Comparison of ENCODE assay signal across 9 mouse cellular contexts in genomic region chr6:84593693-84594092, GRCm38 (mm10). TPM values are rescaled to one million over a fixed set of nuclear protein-coding genes. Genes with fewer than 3 reads are reported as not detected.
DNase-seq lines count a peak whose midpoint lies in the region; ATAC-seq and TF ChIP-seq lines count a peak whose summit lies in the region.
"Had no signal": no experiment of that assay in that cellular context is flagged by ENCODE, and none has a peak within 500 bp of the region (broad histone marks: within the 10 kb centered on the region; RNA-seq: fewer than 3 reads in every experiment).

Gene Cyp26b1, minus strand, starts transcription at chr6:84593908.

- no peak for ATAC-seq in liver, postnatal 0 days
- ATAC-seq in liver, embryonic 12.5 days, result no peak
- ATAC-seq in hindbrain, embryonic 12.5 days (ENCODE audit: low FRiP score), result peak; percentile 53
- no peak for ATAC-seq in midbrain, embryonic 15.5 days (replicated peaks)

- no peak within 1 kb of the TSS for H3K4me3 ChIP-seq in liver, postnatal 0 days (ENCODE audit: low read depth, low read length)
- H3K4me3 ChIP-seq in liver, embryonic 12.5 days, result no peak within 1 kb of the TSS
- peak within 1 kb of the TSS; percentile 33 for H3K4me3 ChIP-seq in hindbrain, embryonic 12.5 days
- H3K4me3 ChIP-seq in midbrain, embryonic 15.5 days, result peak within 1 kb of the TSS; percentile 4; the same call in 1 of the 2 replicates
- H3K4me3 ChIP-seq: megakaryocyte, embryonic 14.5 days had no signal

- H3K9ac ChIP-seq in liver, postnatal 0 days (replicated peaks), result no peak within 1 kb of the TSS
- no peak within 1 kb of the TSS for H3K9ac ChIP-seq in liver, embryonic 12.5 days
- H3K9ac ChIP-seq in hindbrain, embryonic 12.5 days, result peak within 1 kb of the TSS; percentile 60
- no peak within 1 kb of the TSS for H3K9ac ChIP-seq in midbrain, embryonic 15.5 days

- H3K4me1 ChIP-seq in liver, postnatal 0 days (ENCODE audit: insufficient read depth), result 0 out of 2 replicates have a peak, but pooled peaks cover 3% of the 10 kb centered on the region
- H3K4me1 ChIP-seq in liver, embryonic 12.5 days, result peaks cover 17% of the 10 kb centered on the region
- H3K4me1 ChIP-seq in hindbrain, embryonic 12.5 days, result peaks cover 30% of the 10 kb centered on the region
- peaks cover 26% of the 10 kb centered on the region for H3K4me1 ChIP-seq in midbrain, embryonic 15.5 days

- TF ChIP-seq CTCF in liver, postnatal 0 days (IDR thresholded peaks at IDR 0.05; ENCODE audit: low read depth), result no peak

- no peak within 1 kb of the TSS for H3K4me2 ChIP-seq in liver, postnatal 0 days (ENCODE audit: low read depth, low read length)
- no peak within 1 kb of the TSS for H3K4me2 ChIP-seq in liver, embryonic 12.5 days
- H3K4me2 ChIP-seq in hindbrain, embryonic 12.5 days (replicated peaks), result peak within 1 kb of the TSS; percentile 44
- H3K4me2 ChIP-seq in midbrain, embryonic 15.5 days, result 0 out of 2 replicates have a peak within 1 kb of the TSS, but pooled peaks have one; percentile 7

- TF ChIP-seq EP300 in liver, postnatal 0 days (IDR thresholded peaks at IDR 0.05; ENCODE audit: low read depth), result no peak

- intact Hi-C loops in heart, postnatal 36 days (cut with DNase I), result loop anchor here (5.0 kb wide), 3 partner anchors 166 to 319 kb away; no protein-coding TSS in a partner anchor

- WGBS in liver, postnatal 0 days (ENCODE audit: insufficient replicate concordance), result 88% methylated on average over 10 of the region's 10 CpGs
- WGBS in liver, embryonic 12.5 days (ENCODE audit: insufficient replicate concordance), result 69% methylated on average over 10 of the region's 10 CpGs
- WGBS in hindbrain, embryonic 12.5 days, result 76% methylated on average over 10 of the region's 10 CpGs
- WGBS in midbrain, embryonic 15.5 days, result 72% methylated on average over 10 of the region's 10 CpGs

- H3K27me3 ChIP-seq in liver, postnatal 0 days (ENCODE audit: insufficient read depth, low read length), result peaks cover 20% of the 10 kb centered on the region
- H3K27me3 ChIP-seq in liver, embryonic 12.5 days (replicated peaks), result peaks cover 58% of the 10 kb centered on the region
- peaks cover 30% of the 10 kb centered on the region for H3K27me3 ChIP-seq in hindbrain, embryonic 12.5 days
- peaks cover 15% of the 10 kb centered on the region for H3K27me3 ChIP-seq in midbrain, embryonic 15.5 days (replicated peaks)

- no peak within 1 kb of the TSS for H3K27ac ChIP-seq in liver, postnatal 0 days (ENCODE audit: low read depth)
- H3K27ac ChIP-seq in liver, embryonic 12.5 days, result no peak within 1 kb of the TSS
- peak within 1 kb of the TSS; percentile 70 for H3K27ac ChIP-seq in hindbrain, embryonic 12.5 days
- H3K27ac ChIP-seq in midbrain, embryonic 15.5 days, result no peak within 1 kb of the TSS

- no peaks in the 10 kb centered on the region for H3K36me3 ChIP-seq in liver, postnatal 0 days (replicated peaks; ENCODE audit: insufficient read depth, low read length)
- H3K36me3 ChIP-seq in liver, embryonic 12.5 days, result no peaks in the 10 kb centered on the region
- no peaks in the 10 kb centered on the region for H3K36me3 ChIP-seq in hindbrain, embryonic 12.5 days
- no peaks in the 10 kb centered on the region for H3K36me3 ChIP-seq in midbrain, embryonic 15.5 days (replicated peaks)

- no peaks in the 10 kb centered on the region for H3K9me3 ChIP-seq in liver, postnatal 0 days (ENCODE audit: low read length)
- no peaks in the 10 kb centered on the region for H3K9me3 ChIP-seq in liver, embryonic 12.5 days (replicated peaks)
- no peaks in the 10 kb centered on the region for H3K9me3 ChIP-seq in hindbrain, embryonic 12.5 days (replicated peaks)
- no peaks in the 10 kb centered on the region for H3K9me3 ChIP-seq in midbrain, embryonic 15.5 days
- H3K9me3 ChIP-seq: megakaryocyte, embryonic 14.5 days had no signal

- peak; percentile 79 for DNase-seq in heart, adult 11 months
- no peak for DNase-seq in heart, postnatal 36 days
- peak; percentile 10 for DNase-seq in liver, postnatal 0 days
- no peak for DNase-seq in gastrocnemius, adult 8-10 months (ENCODE audit: low spot score in 2 of 2)
- no peak for DNase-seq in yolk sac, embryonic 10.5 days (ENCODE audit: low spot score)

RNA-seq across cellular contexts. Expression of gene Cyp26b1, which starts in this region (rescaled TPM):
- 10 to 100 TPM in 1 of 2 experiments, 1 to 10 TPM in 1; 6.0 to 16.9 TPM for total RNA-seq in heart, postnatal 36 days (2021)
- polyA plus RNA-seq in liver, postnatal 0 days (2015; fragmentation: Nextera tagmentation; extraction: Ambion mirVana), result 0.13 and 0.14 TPM in 2 replicates
- 0.23 and 0.25 TPM in 2 replicates for polyA plus RNA-seq in liver, embryonic 12.5 days (2016; fragmentation: Nextera tagmentation; extraction: Ambion mirVana)
- polyA plus RNA-seq in hindbrain, embryonic 12.5 days (2016; fragmentation: Nextera tagmentation; extraction: Ambion mirVana), result 55.3 and 60.5 TPM in 2 replicates
- polyA plus RNA-seq in midbrain, embryonic 15.5 days (2015; fragmentation: Nextera tagmentation; extraction: Ambion mirVana), result 14.0 and 21.0 TPM in 2 replicates
- total RNA-seq in gastrocnemius, adult 8-10 months (2022), result 10 to 100 TPM in 1 of 4 experiments, 1 to 10 TPM in 3; 1.2 to 11.2 (median 6.3) TPM

Comparison
In these comparisons a context has a peak if more than half of its experiments do, and no peak if none do; other contexts are left out.
1. RNA of gene Cyp26b1 (polyA plus RNA-seq): 55.3 to 60.5 TPM in hindbrain, embryonic 12.5 days and 14.0 to 21.0 TPM in midbrain, embryonic 15.5 days; 0.23 to 0.25 TPM in liver, embryonic 12.5 days and 0.13 to 0.14 TPM in liver, postnatal 0 days; every median in the first group is over 10 times any median in the second.
2. Peak in DNase-seq in liver, postnatal 0 days; RNA of the gene not detected or under 1 TPM.
3. H3K4me2 ChIP-seq: peak in hindbrain, embryonic 12.5 days (single experiment) and midbrain, embryonic 15.5 days (single experiment); none in liver, postnatal 0 days (single experiment) and liver, embryonic 12.5 days (single experiment).
4. H3K4me3 ChIP-seq: peak in hindbrain, embryonic 12.5 days (single experiment) and midbrain, embryonic 15.5 days (single experiment); none in liver, postnatal 0 days (single experiment) and liver, embryonic 12.5 days (single experiment).